Comparison of ENCODE assay signal across 8 mouse cellular contexts in the genomic region with DNA sequence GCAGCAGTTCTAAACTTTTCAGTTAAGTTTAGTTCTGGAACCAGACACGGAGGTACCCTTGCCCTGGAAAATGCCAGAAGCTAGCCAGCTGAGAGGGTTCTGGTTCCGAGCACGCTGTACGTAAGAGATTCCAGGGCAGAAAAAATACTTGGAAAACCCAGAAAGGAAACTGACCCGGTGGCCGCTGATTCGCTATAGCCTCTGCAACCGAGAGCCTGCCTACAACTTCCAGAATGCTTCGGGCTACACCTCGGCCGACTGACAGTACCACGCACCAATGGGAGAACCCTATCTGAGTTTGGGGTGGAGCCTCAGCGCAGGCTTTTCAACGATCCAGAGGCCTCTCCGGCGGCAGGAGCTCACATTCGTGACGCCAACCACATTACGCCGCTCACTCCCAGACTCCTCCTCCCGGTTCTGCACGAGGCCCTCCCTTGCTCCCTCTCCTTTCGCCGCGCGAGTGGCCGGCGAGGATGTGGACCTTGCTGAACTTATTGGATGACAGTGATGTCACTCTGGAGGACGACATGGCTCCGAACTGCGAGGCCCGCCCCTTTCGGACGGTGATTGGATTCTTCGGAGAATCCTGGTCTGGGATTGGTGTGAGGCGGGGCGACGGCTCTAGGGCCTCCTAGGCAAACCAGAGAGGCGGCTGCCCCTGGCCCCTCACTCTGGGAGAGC. TPM values are rescaled to one million over a fixed set of nuclear protein-coding genes. Genes with fewer than 3 reads are reported as not detected.
A peak's percentile ranks its signal among the peaks of the same experiment; 100 is the strongest.
DNase-seq lines count a peak whose midpoint lies in the region; ATAC-seq lines count a peak whose summit lies in the region.

Gene Trim45, plus strand, starts transcription at position 378 of the 681 bp plus-strand sequence.

- under 1% methylated on average over 39 of the region's 39 CpGs for WGBS in hindbrain, embryonic 14.5 days

- peak within 1 kb of the TSS; percentile 57 for H3K4me3 ChIP-seq in hindbrain, embryonic 14.5 days (replicated peaks; ENCODE audit: low read length)

- ATAC-seq in hindbrain, embryonic 14.5 days (ENCODE audit: low FRiP score): peak; percentile 99

- H3K9me3 ChIP-seq in hindbrain, embryonic 14.5 days (ENCODE audit: control insufficient read depth, low read length): no peaks in the 10 kb centered on the region

- H3K4me2 ChIP-seq in hindbrain, embryonic 14.5 days (replicated peaks): peak within 1 kb of the TSS; percentile 62

- peak within 1 kb of the TSS; percentile 83 for H3K27ac ChIP-seq in hindbrain, embryonic 14.5 days

- no peaks in the 10 kb centered on the region for H3K27me3 ChIP-seq in hindbrain, embryonic 14.5 days (ENCODE audit: control insufficient read depth, insufficient read depth, low read length)

- peaks cover 38% of the 10 kb centered on the region for H3K4me1 ChIP-seq in hindbrain, embryonic 14.5 days (replicated peaks; ENCODE audit: control insufficient read depth, insufficient read depth, low read length)

- H3K36me3 ChIP-seq in hindbrain, embryonic 14.5 days (replicated peaks; ENCODE audit: control insufficient read depth, insufficient read depth): no peaks in the 10 kb centered on the region

- peak within 1 kb of the TSS; percentile 84 for H3K9ac ChIP-seq in hindbrain, embryonic 14.5 days

- DNase-seq in R1 (ENCODE audit: low read depth, low spot score): peak; percentile 100
- DNase-seq in cerebellum, postnatal 25 days: peak; percentile 98 to 99
- peak; percentile 99 for DNase-seq in frontal cortex, postnatal 25 days (ENCODE audit: low spot score in 2 of 2)
- DNase-seq in hindbrain, embryonic 14.5 days (ENCODE audit: low spot score): peak; percentile 98
- DNase-seq in layer of hippocampus, postnatal 36 days: peak; percentile 99 to 100
- peak; percentile 100 for DNase-seq in lung, postnatal 36 days
- peak; percentile 100 for DNase-seq in retina, postnatal 1 day
- DNase-seq in urinary bladder, adult 18-20 months (ENCODE audit: low spot score in 2 of 2): peak; percentile 95 to 99

RNA-seq across cellular contexts. Expression of gene Trim45, which starts in this region (rescaled TPM):
- polyA plus RNA-seq in hindbrain, embryonic 14.5 days (2014; fragmentation: Nextera tagmentation; extraction: Ambion mirVana): 6.2 and 7.0 TPM in 2 replicates
- 1 to 10 TPM; 8.1 to 8.8 TPM for total RNA-seq in layer of hippocampus, postnatal 36 days (2021)

Comparison
In these comparisons a context has a peak if more than half of its experiments do, and no peak if none do; other contexts are left out.
1. Peak in every context shown above with its lines: DNase-seq, ATAC-seq, H3K4me3 ChIP-seq and H3K27ac ChIP-seq.